Mouse (Mus musculus): ENCODE results near the gene Pycard. TPM values are rescaled to one million over a fixed set of nuclear protein-coding genes. Genes with fewer than 3 reads are reported as not detected.
"Not testable (repeated sequence)": the region's sequence is repeated elsewhere in the genome, so short reads cannot be mapped to it uniquely, and the experiment has no call there.

Gene Pycard
- polyA plus RNA-seq, 1 experiment from 2014 or later, result 5.9 TPM

- H3K27me3 ChIP-seq, result no peaks in the 10 kb centered on the region
- WGBS, result 13% methylated on average over 10 of the region's 10 CpGs
- H3K36me3 ChIP-seq (replicated peaks), result peaks cover 18% of the 10 kb centered on the region
- no peaks in the 10 kb centered on the region for H3K9me3 ChIP-seq
- peak overlapping the region; percentile 98 for H3K27ac ChIP-seq
- peak overlapping the region; percentile 63 for H3K4me2 ChIP-seq
- ATAC-seq (ENCODE audit: low FRiP score), result no peak
- H3K4me3 ChIP-seq (replicated peaks), result peak overlapping the region; percentile 97
- H3K9ac ChIP-seq, result peak overlapping the region; percentile 98
- H3K4me1 ChIP-seq, result peaks cover 27% of the 10 kb centered on the region
Measured at GRCm38 (mm10) chr7:127966371-127966918, 27.2 kb downstream of the Pycard start.

GRCm38 (mm10) chr7:127959364-127959763 is 34.3 kb downstream of the Pycard start:
- 69% methylated on average over 5 of the region's 5 CpGs for WGBS
- no peaks in the 10 kb centered on the region for H3K9me3 ChIP-seq
- no peaks in the 10 kb centered on the region for H3K27me3 ChIP-seq
- H3K9ac ChIP-seq, result no peak overlapping the region
- H3K4me2 ChIP-seq, result no peak overlapping the region
- H3K4me1 ChIP-seq, result no peaks in the 10 kb centered on the region
- no peaks in the 10 kb centered on the region for H3K36me3 ChIP-seq (replicated peaks)
- no peak for ATAC-seq (ENCODE audit: low FRiP score)
- no peak overlapping the region for H3K27ac ChIP-seq
- no peak overlapping the region for H3K4me3 ChIP-seq (replicated peaks)

DNA sequence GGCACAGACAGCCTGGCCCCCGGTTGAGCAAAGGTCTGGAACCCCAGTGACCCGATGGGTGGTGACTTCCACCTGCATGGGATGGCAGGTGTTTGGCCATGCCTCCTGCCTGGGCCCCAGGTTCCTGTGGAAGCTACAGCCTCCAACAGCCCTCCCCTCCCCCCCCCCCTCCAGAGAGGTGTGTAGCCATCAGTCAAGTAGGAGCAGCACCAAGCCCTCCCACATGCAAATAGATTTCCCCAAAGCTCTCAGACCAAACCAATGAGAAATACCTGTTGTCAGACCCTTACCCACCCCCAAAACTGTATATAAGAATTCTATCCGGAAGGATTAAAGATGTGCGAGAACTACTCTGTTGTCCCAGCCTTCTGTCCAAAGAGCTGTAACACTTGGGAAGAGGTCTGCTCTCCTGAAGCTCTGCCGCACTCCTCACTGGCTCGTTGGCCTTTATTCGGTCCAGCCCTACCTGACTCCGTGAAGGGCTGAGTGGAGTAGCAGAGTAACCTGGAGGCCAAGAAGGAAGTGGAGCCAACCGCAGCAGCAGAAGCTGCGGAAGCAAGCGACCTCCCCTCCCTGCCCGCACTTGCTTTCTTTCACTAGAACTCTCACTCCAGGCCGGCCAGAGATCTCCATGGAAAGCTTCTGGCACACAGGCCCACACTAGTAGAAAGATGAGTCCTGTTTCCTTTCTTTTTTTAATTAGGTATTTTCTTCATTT is 40.6 kb downstream of the Pycard start:
- Histone ChIP-seq H3K4me3 (replicated peaks) (no peak overlapping the region), H3K27ac (no peak overlapping the region), H3K27me3 (peaks cover 5% of the 10 kb centered on the region; the same call in 1 of the 2 replicates), H3K9me3 (no peaks in the 10 kb centered on the region), H3K4me1 (no peaks in the 10 kb centered on the region), H3K4me2 (no peak overlapping the region), H3K9ac (no peak overlapping the region), H3K36me3 (replicated peaks) (no peaks in the 10 kb centered on the region)
- WGBS, result 48% methylated on average over 13 of the region's 13 CpGs
- ATAC-seq (ENCODE audit: low FRiP score), result no peak

DNA sequence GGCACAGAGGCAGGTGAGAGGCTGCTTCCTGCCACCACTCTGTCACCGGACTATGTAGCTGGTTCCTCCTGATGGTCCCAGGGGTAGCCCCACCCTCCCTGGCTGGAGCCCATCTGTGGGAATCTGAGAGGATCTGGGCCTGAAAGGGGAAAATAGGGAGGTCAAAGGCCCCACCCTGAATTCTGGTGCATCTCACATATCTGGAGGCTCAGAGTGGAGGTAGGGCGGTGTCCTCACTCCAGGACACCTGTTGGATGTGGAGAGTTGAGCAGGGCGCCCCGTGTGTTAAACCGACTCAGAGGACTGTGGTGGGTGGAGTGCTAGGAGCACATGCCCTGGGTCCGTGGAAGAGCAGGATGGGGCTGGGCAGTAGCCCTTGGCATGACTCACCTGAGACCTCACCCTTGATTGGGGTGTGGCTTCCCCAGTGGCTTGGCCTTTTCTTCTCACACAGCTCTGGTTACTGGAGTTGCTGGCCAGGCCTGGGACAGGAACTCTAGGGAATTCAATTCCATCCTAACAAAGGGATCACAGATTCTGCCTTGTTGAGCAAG is 47.1 kb downstream of the Pycard start, which contains the start of gene Prss36:
Prss36 (minus strand) TSS at position 256 of the 554 bp plus-strand sequence.
- no peak within 1 kb of the TSS for H3K9ac ChIP-seq
- H3K4me1 ChIP-seq, result no peaks in the 10 kb centered on the region
- WGBS, result 83% methylated on average over 6 of the region's 6 CpGs
- H3K36me3 ChIP-seq (replicated peaks), result no peaks in the 10 kb centered on the region
- no peak within 1 kb of the TSS for H3K4me3 ChIP-seq (replicated peaks)
- no peaks in the 10 kb centered on the region for H3K9me3 ChIP-seq
- no peak for ATAC-seq (ENCODE audit: low FRiP score)
- H3K4me2 ChIP-seq, result no peak within 1 kb of the TSS
- H3K27me3 ChIP-seq, result peaks cover 35% of the 10 kb centered on the region
- no peak within 1 kb of the TSS for H3K27ac ChIP-seq

DNA sequence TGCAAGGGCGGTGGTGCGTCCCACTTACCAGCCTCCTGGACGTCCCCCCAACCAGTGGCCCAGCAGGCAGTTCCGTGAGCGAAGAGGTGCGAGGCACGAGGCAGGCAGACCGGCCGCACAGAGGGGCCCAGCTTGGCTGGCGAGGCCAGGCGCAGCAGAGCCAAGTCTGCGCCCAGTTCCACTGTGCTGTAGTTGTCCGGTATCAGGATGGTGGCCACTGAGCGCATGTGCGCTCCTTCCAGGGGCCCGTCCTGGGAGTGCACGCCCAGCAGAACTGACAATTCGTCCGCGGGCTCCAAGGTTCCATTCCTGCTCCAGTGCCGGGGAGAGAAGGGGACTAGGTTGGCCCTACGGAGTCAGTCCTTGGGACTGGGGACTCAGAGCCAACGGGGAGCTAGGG is 49.1 kb downstream of the Pycard start:
- H3K27me3 ChIP-seq, result peaks cover 35% of the 10 kb centered on the region
- no peak overlapping the region for H3K4me3 ChIP-seq (replicated peaks)
- H3K36me3 ChIP-seq (replicated peaks), result no peaks in the 10 kb centered on the region
- WGBS, result 13% methylated on average over 23 of the region's 23 CpGs
- H3K4me1 ChIP-seq, result no peaks in the 10 kb centered on the region
- H3K27ac ChIP-seq, result no peak overlapping the region
- no peak for ATAC-seq (ENCODE audit: low FRiP score)
- H3K9ac ChIP-seq, result no peak overlapping the region
- H3K4me2 ChIP-seq, result peak overlapping the region; percentile 8; the same call in 1 of the 2 replicates
- H3K9me3 ChIP-seq, result no peaks in the 10 kb centered on the region

- not testable (repeated sequence) for H3K9ac ChIP-seq; H3K4me2 ChIP-seq; H3K4me1 ChIP-seq; H3K9me3 ChIP-seq; H3K27ac ChIP-seq; H3K36me3 ChIP-seq (replicated peaks); ATAC-seq (ENCODE audit: low FRiP score); H3K4me3 ChIP-seq (replicated peaks)
- 61% methylated on average over 2 of the region's 2 CpGs for WGBS
- H3K27me3 ChIP-seq, result peaks cover 35% of the 10 kb centered on the region
Measured at GRCm38 (mm10) chr7:127942097-127942496, 51.6 kb downstream of the Pycard start.

Other genes with a start within 250 kb of the Pycard start
- gene Fbxl19, start 249.3 kb downstream of the Pycard start, polyA plus RNA-seq (2016; fragmentation: Nextera tagmentation; extraction: Ambion mirVana), result 9.0 and 10.3 TPM in 2 replicates
- 5.7 and 6.0 TPM in 2 replicates for gene Orai3, start 224.1 kb downstream of the Pycard start, polyA plus RNA-seq (2016; fragmentation: Nextera tagmentation; extraction: Ambion mirVana)
- 21.7 and 25.5 TPM in 2 replicates for gene Setd1a, start 217.2 kb downstream of the Pycard start, polyA plus RNA-seq (2016; fragmentation: Nextera tagmentation; extraction: Ambion mirVana)
- gene Gm49388, start 208.3 kb downstream of the Pycard start, polyA plus RNA-seq (2016; fragmentation: Nextera tagmentation; extraction: Ambion mirVana), result not detected in 2 replicates
- 7.3 and 7.6 TPM in 2 replicates for gene Hsd3b7, start 193.3 kb downstream of the Pycard start, polyA plus RNA-seq (2016; fragmentation: Nextera tagmentation; extraction: Ambion mirVana)
- gene Stx4a, start 169.6 kb downstream of the Pycard start, polyA plus RNA-seq (2016; fragmentation: Nextera tagmentation; extraction: Ambion mirVana), result 21.3 and 22.3 TPM in 2 replicates
- 11.5 and 17.3 TPM in 2 replicates for gene Stx1b, start 169.3 kb downstream of the Pycard start, polyA plus RNA-seq (2016; fragmentation: Nextera tagmentation; extraction: Ambion mirVana)
- gene Zfp646, start 117.6 kb downstream of the Pycard start, polyA plus RNA-seq (2016; fragmentation: Nextera tagmentation; extraction: Ambion mirVana), result 22.2 and 26.6 TPM in 2 replicates
- gene Zfp668, start 117.0 kb downstream of the Pycard start, polyA plus RNA-seq (2016; fragmentation: Nextera tagmentation; extraction: Ambion mirVana), result 33.9 and 38.2 TPM in 2 replicates
- 0.49 and 0.77 TPM in 2 replicates for gene Prss53, start 102.9 kb downstream of the Pycard start, polyA plus RNA-seq (2016; fragmentation: Nextera tagmentation; extraction: Ambion mirVana)
- not detected in 2 replicates for gene Gm21974, start 98.4 kb downstream of the Pycard start, polyA plus RNA-seq (2016; fragmentation: Nextera tagmentation; extraction: Ambion mirVana)
- 36.6 and 46.6 TPM in 2 replicates for gene Vkorc1, start 98.2 kb downstream of the Pycard start, polyA plus RNA-seq (2016; fragmentation: Nextera tagmentation; extraction: Ambion mirVana)
- 89.2 and 92.8 TPM in 2 replicates for gene Bckdk, start 89.8 kb downstream of the Pycard start, polyA plus RNA-seq (2016; fragmentation: Nextera tagmentation; extraction: Ambion mirVana)
- gene Kat8, start 81.4 kb downstream of the Pycard start, polyA plus RNA-seq (2016; fragmentation: Nextera tagmentation; extraction: Ambion mirVana), result 46.6 and 52.4 TPM in 2 replicates
- gene Prss8, start 63.8 kb downstream of the Pycard start, polyA plus RNA-seq (2016; fragmentation: Nextera tagmentation; extraction: Ambion mirVana), result 1.5 and 2.4 TPM in 2 replicates
- gene Prss36, start 47.1 kb downstream of the Pycard start, polyA plus RNA-seq (2016; fragmentation: Nextera tagmentation; extraction: Ambion mirVana), result 8.4 and 9.0 TPM in 2 replicates
- 517 and 534 TPM in 2 replicates for gene Fus, start 26.4 kb downstream of the Pycard start, polyA plus RNA-seq (2016; fragmentation: Nextera tagmentation; extraction: Ambion mirVana)
- gene Trim72, start 10.1 kb upstream of the Pycard start, polyA plus RNA-seq (2016; fragmentation: Nextera tagmentation; extraction: Ambion mirVana), result not detected in 2 replicates
- gene Itgam, start 68.8 kb upstream of the Pycard start, polyA plus RNA-seq (2016; fragmentation: Nextera tagmentation; extraction: Ambion mirVana), result 0.54 TPM in 2 replicates
- gene Gm49368, start 68.8 kb upstream of the Pycard start, polyA plus RNA-seq (2016; fragmentation: Nextera tagmentation; extraction: Ambion mirVana), result not detected in 2 replicates
- 0.23 TPM in 1 of 2 replicates, not detected in the other for gene Itgax, start 135.7 kb upstream of the Pycard start, polyA plus RNA-seq (2016; fragmentation: Nextera tagmentation; extraction: Ambion mirVana)
- not detected in 2 replicates for gene Itgad, start 160.5 kb upstream of the Pycard start, polyA plus RNA-seq (2016; fragmentation: Nextera tagmentation; extraction: Ambion mirVana)
- 0.29 TPM in 1 of 2 replicates, not detected in the other for gene Cox6a2, start 212.5 kb upstream of the Pycard start, polyA plus RNA-seq (2016; fragmentation: Nextera tagmentation; extraction: Ambion mirVana)
- 14.0 and 15.4 TPM in 2 replicates for gene Armc5, start 243.5 kb upstream of the Pycard start, polyA plus RNA-seq (2016; fragmentation: Nextera tagmentation; extraction: Ambion mirVana)
- gene 9130023H24Rik, start 244.2 kb upstream of the Pycard start, polyA plus RNA-seq (2016; fragmentation: Nextera tagmentation; extraction: Ambion mirVana), result 11.7 and 12.0 TPM in 2 replicates

Data from forebrain, embryonic 12.5 days (tissue).